Mouse (Mus musculus) ES-E14 (cell line): ENCODE measurements around the gene Pde4dip.

Experiments used
- CHD2 ChIP-seq: IDR thresholded peaks from 2 replicates; pipeline ENCODE4 v1.6.1; 2014; ENCODE audit warnings: mild to moderate bottlenecking, low read depth, low read length, inconsistent platforms
- HCFC1 ChIP-seq: IDR thresholded peaks from 2 replicates; pipeline ENCODE4 v1.6.1; 2012; ENCODE audit warnings: low read length, inconsistent platforms, borderline replicate concordance; ENCODE audit not compliant: insufficient read depth
- MAFK ChIP-seq: IDR thresholded peaks from 2 replicates; pipeline ENCODE4 v1.6.1; 2014; ENCODE audit warnings: mild to moderate bottlenecking, low read depth, low read length, inconsistent platforms; ENCODE audit not compliant: insufficient read depth
- ZC3H11A ChIP-seq: IDR thresholded peaks from 2 replicates; pipeline ENCODE4 v1.6.1; 2012; ENCODE audit warnings: low read depth, mild to moderate bottlenecking, inconsistent platforms, low read length, borderline replicate concordance
- ZNF384 ChIP-seq: IDR thresholded peaks from 2 replicates; pipeline ENCODE4 v1.6.1; 2012; ENCODE audit warnings: low read depth, low read length, inconsistent platforms

DNA sequence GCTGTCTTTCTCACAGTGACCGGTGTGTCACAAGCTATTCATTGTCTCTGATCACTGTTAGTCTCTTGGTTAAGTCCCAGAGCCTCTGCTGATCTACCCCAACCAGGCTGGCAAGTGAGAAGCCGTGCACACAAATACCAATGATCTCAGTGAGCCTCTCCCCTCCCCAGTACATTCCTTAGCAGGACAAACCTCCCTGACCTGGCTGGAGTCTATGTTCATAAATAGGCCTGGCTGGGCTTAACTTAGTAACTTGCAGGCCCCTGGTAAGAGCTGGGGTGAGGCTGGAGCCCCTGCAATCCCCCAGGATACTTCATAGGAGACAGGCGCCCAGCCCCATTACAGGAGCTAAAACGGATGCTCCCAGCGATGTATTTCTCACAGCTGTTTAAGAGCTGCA, 86.2 kb downstream of the Pde4dip start:
- no peak for TF ChIP-seq MAFK
- no peak for TF ChIP-seq ZC3H11A
- no peak for TF ChIP-seq CHD2
- no peak for TF ChIP-seq ZNF384
- no peak for TF ChIP-seq HCFC1
